Mouse (Mus musculus): ENCODE data around the gene Cbr2.

Gene Cbr2

GRCm38 (mm10) chr11:120707225-120707624 lies 24.7 kb downstream of the Cbr2 start:
- Histone ChIP-seq H3K9me3 (ENCODE audit: low read length) (no peaks in the 10 kb centered on the region), H3K4me3 (replicated peaks; ENCODE audit: low read length) (no peak overlapping the region), H3K4me1 (replicated peaks; ENCODE audit: low read depth, low read length) (peaks cover 94% of the 10 kb centered on the region), H3K36me3 (ENCODE audit: insufficient read depth, low read length) (peaks cover 89% of the 10 kb centered on the region), H3K27me3 (ENCODE audit: insufficient read depth, low read length) (no peaks in the 10 kb centered on the region)
- TF ChIP-seq CTCF (conservative IDR thresholded peaks at IDR 0.05; ENCODE audit: low read length) (no peak), POU5F1 (IDR thresholded peaks at IDR 0.05; ENCODE audit: borderline replicate concordance, low read length) (no peak), NANOG (IDR thresholded peaks at IDR 0.05; ENCODE audit: borderline replicate concordance, low read length) (no peak)

GRCm38 (mm10) chr11:120706120-120706519 lies 25.8 kb downstream of the Cbr2 start:
- Histone ChIP-seq H3K27me3 (ENCODE audit: insufficient read depth, low read length) (no peaks in the 10 kb centered on the region), H3K4me3 (replicated peaks; ENCODE audit: low read length) (peak overlapping the region; percentile 39; the same call in 1 of the 2 replicates), H3K4me1 (replicated peaks; ENCODE audit: low read depth, low read length) (peaks cover 91% of the 10 kb centered on the region), H3K36me3 (ENCODE audit: insufficient read depth, low read length) (peaks cover 89% of the 10 kb centered on the region), H3K9me3 (ENCODE audit: low read length) (no peaks in the 10 kb centered on the region)
- TF ChIP-seq POU5F1 (IDR thresholded peaks at IDR 0.05; ENCODE audit: borderline replicate concordance, low read length) (no peak), NANOG (IDR thresholded peaks at IDR 0.05; ENCODE audit: borderline replicate concordance, low read length) (no peak), CTCF (conservative IDR thresholded peaks at IDR 0.05; ENCODE audit: low read length) (no peak)

GRCm38 (mm10) chr11:120704486-120705325 lies 27.2 kb downstream of the Cbr2 start:
- no peak for TF ChIP-seq POU5F1 (IDR thresholded peaks at IDR 0.05; ENCODE audit: borderline replicate concordance, low read length)
- TF ChIP-seq NANOG (IDR thresholded peaks at IDR 0.05; ENCODE audit: borderline replicate concordance, low read length), result no peak
- no peak for TF ChIP-seq CTCF (conservative IDR thresholded peaks at IDR 0.05; ENCODE audit: low read length)
- Histone ChIP-seq H3K4me3 (replicated peaks; ENCODE audit: low read length) (peak overlapping the region; percentile 55), H3K9me3 (ENCODE audit: low read length) (no peaks in the 10 kb centered on the region), H3K27me3 (ENCODE audit: insufficient read depth, low read length) (no peaks in the 10 kb centered on the region), H3K4me1 (replicated peaks; ENCODE audit: low read depth, low read length) (peaks cover 87% of the 10 kb centered on the region), H3K36me3 (ENCODE audit: insufficient read depth, low read length) (peaks cover 89% of the 10 kb centered on the region)

- no peaks in the 10 kb centered on the region for H3K9me3 ChIP-seq (ENCODE audit: low read length)
- peaks cover 83% of the 10 kb centered on the region for H3K4me1 ChIP-seq (replicated peaks; ENCODE audit: low read depth, low read length)
- H3K36me3 ChIP-seq (ENCODE audit: insufficient read depth, low read length), result peaks cover 89% of the 10 kb centered on the region
- TF ChIP-seq POU5F1 (IDR thresholded peaks at IDR 0.05; ENCODE audit: borderline replicate concordance, low read length), result no peak
- no peak for TF ChIP-seq NANOG (IDR thresholded peaks at IDR 0.05; ENCODE audit: borderline replicate concordance, low read length)
- TF ChIP-seq CTCF (conservative IDR thresholded peaks at IDR 0.05; ENCODE audit: low read length), result no peak
- H3K27me3 ChIP-seq (ENCODE audit: insufficient read depth, low read length), result no peaks in the 10 kb centered on the region
- peak overlapping the region; percentile 55 for H3K4me3 ChIP-seq (replicated peaks; ENCODE audit: low read length)
Measured at GRCm38 (mm10) chr11:120703696-120704454, 28.0 kb downstream of the Cbr2 start.

GRCm38 (mm10) chr11:120697741-120698140 lies 34.2 kb downstream of the Cbr2 start:
- Histone ChIP-seq H3K27me3 (ENCODE audit: insufficient read depth, low read length) (no peaks in the 10 kb centered on the region), H3K36me3 (ENCODE audit: insufficient read depth, low read length) (peaks cover 98% of the 10 kb centered on the region), H3K4me3 (replicated peaks; ENCODE audit: low read length) (no peak overlapping the region), H3K9me3 (ENCODE audit: low read length) (no peaks in the 10 kb centered on the region), H3K4me1 (replicated peaks; ENCODE audit: low read depth, low read length) (peaks cover 83% of the 10 kb centered on the region)
- TF ChIP-seq NANOG (IDR thresholded peaks at IDR 0.05; ENCODE audit: borderline replicate concordance, low read length) (no peak), POU5F1 (IDR thresholded peaks at IDR 0.05; ENCODE audit: borderline replicate concordance, low read length) (no peak), CTCF (conservative IDR thresholded peaks at IDR 0.05; ENCODE audit: low read length) (no peak)

GRCm38 (mm10) chr11:120696568-120696967 lies 35.3 kb downstream of the Cbr2 start:
- Histone ChIP-seq H3K9me3 (ENCODE audit: low read length) (no peaks in the 10 kb centered on the region), H3K27me3 (ENCODE audit: insufficient read depth, low read length) (no peaks in the 10 kb centered on the region), H3K4me3 (replicated peaks; ENCODE audit: low read length) (no peak overlapping the region)

GRCm38 (mm10) chr11:120695641-120696040 lies 36.3 kb downstream of the Cbr2 start:
- Histone ChIP-seq H3K36me3 (ENCODE audit: insufficient read depth, low read length) (peaks cover 98% of the 10 kb centered on the region), H3K9me3 (ENCODE audit: low read length) (no peaks in the 10 kb centered on the region), H3K27me3 (ENCODE audit: insufficient read depth, low read length) (no peaks in the 10 kb centered on the region), H3K4me3 (replicated peaks; ENCODE audit: low read length) (0 out of 2 replicates have a peak overlapping the region, but pooled peaks have one; percentile 26), H3K4me1 (replicated peaks; ENCODE audit: low read depth, low read length) (peaks cover 80% of the 10 kb centered on the region)
- TF ChIP-seq CTCF (conservative IDR thresholded peaks at IDR 0.05; ENCODE audit: low read length) (no peak), NANOG (IDR thresholded peaks at IDR 0.05; ENCODE audit: borderline replicate concordance, low read length) (no peak), POU5F1 (IDR thresholded peaks at IDR 0.05; ENCODE audit: borderline replicate concordance, low read length) (no peak)

More at GRCm38 (mm10) chr11:120696568-120696967, 35.3 kb downstream of the Cbr2 start:
- H3K4me1 ChIP-seq (replicated peaks; ENCODE audit: low read depth, low read length), result peaks cover 87% of the 10 kb centered on the region
- H3K36me3 ChIP-seq (ENCODE audit: insufficient read depth, low read length), result peaks cover 98% of the 10 kb centered on the region
- TF ChIP-seq NANOG (IDR thresholded peaks at IDR 0.05; ENCODE audit: borderline replicate concordance, low read length) (no peak), POU5F1 (IDR thresholded peaks at IDR 0.05; ENCODE audit: borderline replicate concordance, low read length) (no peak), CTCF (conservative IDR thresholded peaks at IDR 0.05; ENCODE audit: low read length) (peak; percentile 89)

- TF ChIP-seq NANOG (IDR thresholded peaks at IDR 0.05; ENCODE audit: borderline replicate concordance, low read length) (no peak), POU5F1 (IDR thresholded peaks at IDR 0.05; ENCODE audit: borderline replicate concordance, low read length) (no peak), CTCF (conservative IDR thresholded peaks at IDR 0.05; ENCODE audit: low read length) (no peak)
- no peak overlapping the region for H3K4me3 ChIP-seq (replicated peaks; ENCODE audit: low read length)
- no peaks in the 10 kb centered on the region for H3K9me3 ChIP-seq (ENCODE audit: low read length)
- H3K27me3 ChIP-seq (ENCODE audit: insufficient read depth, low read length), result no peaks in the 10 kb centered on the region
- peaks cover 77% of the 10 kb centered on the region for H3K4me1 ChIP-seq (replicated peaks; ENCODE audit: low read depth, low read length)
- H3K36me3 ChIP-seq (ENCODE audit: insufficient read depth, low read length), result peaks cover 98% of the 10 kb centered on the region
Measured at GRCm38 (mm10) chr11:120695184-120695583, 36.7 kb downstream of the Cbr2 start.

All from E14TG2a.4 (cell line).